ENCODE assay signal across 8 mouse cellular contexts in genomic region chr15:101374879-101375278, GRCm38 (mm10). TPM values are rescaled to one million over a fixed set of nuclear protein-coding genes. Genes with fewer than 3 reads are reported as not detected.
A peak's percentile ranks its signal among the peaks of the same experiment; 100 is the strongest.
DNase-seq lines count a peak whose midpoint lies in the region; ATAC-seq and TF ChIP-seq lines count a peak whose summit lies in the region.

No protein-coding gene starts in this region.

- no peak for TF ChIP-seq POLR2A in spleen, adult 2 months (IDR thresholded peaks at IDR 0.05; ENCODE audit: low read depth, low read length)

- peak in 1 of 2 experiments; percentile 16 for DNase-seq in spleen, adult 2 months (ENCODE audit: low read depth in 1 of 2, low spot score in 2 of 2)
- no peak for DNase-seq in spleen, adult 12 weeks (ENCODE audit: low spot score)
- DNase-seq in heart, embryonic 10.5 days (ENCODE audit: low spot score): no peak
- no peak for DNase-seq in stomach, postnatal 0 days (ENCODE audit: low spot score)
- DNase-seq in midbrain, embryonic 14.5 days: no peak
- no peak for DNase-seq in cerebellum, adult 9-11 months

- peaks cover 21% of the 10 kb centered on the region; the same call in 1 of the 2 replicates for H3K4me1 ChIP-seq in spleen, adult 2 months (ENCODE audit: control insufficient read depth, insufficient read depth, insufficient read length)
- H3K4me1 ChIP-seq in heart, embryonic 10.5 days: peaks cover 63% of the 10 kb centered on the region
- peaks cover 21% of the 10 kb centered on the region for H3K4me1 ChIP-seq in liver, embryonic 15.5 days (replicated peaks)
- H3K4me1 ChIP-seq in stomach, postnatal 0 days (replicated peaks; ENCODE audit: control insufficient read depth, insufficient read depth): peaks cover 5% of the 10 kb centered on the region
- no peaks in the 10 kb centered on the region for H3K4me1 ChIP-seq in midbrain, embryonic 14.5 days (ENCODE audit: control insufficient read depth, insufficient read depth, low read length)

- no peak overlapping the region for H3K4me3 ChIP-seq in spleen, adult 2 months (ENCODE audit: extremely low read depth, insufficient read depth, insufficient read length)
- no peak overlapping the region for H3K4me3 ChIP-seq in heart, embryonic 10.5 days
- H3K4me3 ChIP-seq in liver, embryonic 15.5 days (replicated peaks): no peak overlapping the region
- H3K4me3 ChIP-seq in stomach, postnatal 0 days (ENCODE audit: low read depth, low read length): no peak overlapping the region
- no peak overlapping the region for H3K4me3 ChIP-seq in midbrain, embryonic 14.5 days (replicated peaks; ENCODE audit: low read depth, low read length)

- no peak for ATAC-seq in liver, embryonic 15.5 days (ENCODE audit: insufficient read depth)
- no peak for ATAC-seq in stomach, postnatal 0 days (ENCODE audit: low FRiP score, low TSS enrichment)
- ATAC-seq in midbrain, embryonic 14.5 days (ENCODE audit: low FRiP score, low TSS enrichment): no peak
- no peak for ATAC-seq in cerebellum, adult (ENCODE audit: insufficient number of reproducible peaks, low FRiP score, low TSS enrichment)

- no peaks in the 10 kb centered on the region for H3K27me3 ChIP-seq in spleen, adult 2 months (ENCODE audit: control insufficient read depth, insufficient read depth, low read length)
- H3K27me3 ChIP-seq in heart, embryonic 10.5 days (ENCODE audit: insufficient read depth, poor library complexity, severe bottlenecking): peaks cover 43% of the 10 kb centered on the region
- no peaks in the 10 kb centered on the region for H3K27me3 ChIP-seq in liver, embryonic 15.5 days
- H3K27me3 ChIP-seq in stomach, postnatal 0 days (ENCODE audit: control insufficient read depth, insufficient read depth, low read length): no peaks in the 10 kb centered on the region
- no peaks in the 10 kb centered on the region for H3K27me3 ChIP-seq in midbrain, embryonic 14.5 days (ENCODE audit: control insufficient read depth, insufficient read depth, low read length)

- H3K9ac ChIP-seq in liver, embryonic 15.5 days: no peak overlapping the region
- H3K9ac ChIP-seq in stomach, postnatal 0 days (ENCODE audit: low read length): no peak overlapping the region
- no peak overlapping the region for H3K9ac ChIP-seq in midbrain, embryonic 14.5 days (replicated peaks; ENCODE audit: low read length)

- no peaks in the 10 kb centered on the region for H3K9me3 ChIP-seq in heart, embryonic 10.5 days
- H3K9me3 ChIP-seq in liver, embryonic 15.5 days (replicated peaks): no peaks in the 10 kb centered on the region
- no peaks in the 10 kb centered on the region for H3K9me3 ChIP-seq in stomach, postnatal 0 days (ENCODE audit: control insufficient read depth, low read length)
- no peaks in the 10 kb centered on the region for H3K9me3 ChIP-seq in midbrain, embryonic 14.5 days (ENCODE audit: control insufficient read depth, low read length)

- 14% methylated on average over 4 of the region's 4 CpGs for WGBS in spleen, adult 2 months
- 49% methylated on average over 4 of the region's 4 CpGs for WGBS in heart, embryonic 10.5 days
- WGBS in liver, embryonic 15.5 days (ENCODE audit: insufficient replicate concordance): 5% methylated on average over 4 of the region's 4 CpGs
- 42% methylated on average over 4 of the region's 4 CpGs for WGBS in stomach, postnatal 0 days
- 72% methylated on average over 4 of the region's 4 CpGs for WGBS in midbrain, embryonic 14.5 days

- TF ChIP-seq CTCF in spleen, adult 2 months (IDR thresholded peaks at IDR 0.05; ENCODE audit: extremely low read depth, insufficient read depth, insufficient read length, insufficient replicate concordance): no peak
- no peak for TF ChIP-seq CTCF in stomach, postnatal 0 days (IDR thresholded peaks at IDR 0.05; ENCODE audit: low read depth)

- no peak overlapping the region for H3K4me2 ChIP-seq in liver, embryonic 15.5 days
- H3K4me2 ChIP-seq in stomach, postnatal 0 days (replicated peaks; ENCODE audit: low read depth): no peak overlapping the region
- H3K4me2 ChIP-seq in midbrain, embryonic 14.5 days (ENCODE audit: low read length): no peak overlapping the region

- no peaks in the 10 kb centered on the region for H3K36me3 ChIP-seq in spleen, adult 2 months (ENCODE audit: control insufficient read depth, insufficient read depth, low read length)
- no peaks in the 10 kb centered on the region for H3K36me3 ChIP-seq in heart, embryonic 10.5 days
- H3K36me3 ChIP-seq in liver, embryonic 15.5 days (replicated peaks): no peaks in the 10 kb centered on the region
- no peaks in the 10 kb centered on the region for H3K36me3 ChIP-seq in stomach, postnatal 0 days (ENCODE audit: control insufficient read depth, insufficient read depth, low read length)
- H3K36me3 ChIP-seq in midbrain, embryonic 14.5 days (ENCODE audit: control insufficient read depth, insufficient read depth, low read length): no peaks in the 10 kb centered on the region

- H3K27ac ChIP-seq in spleen, adult 2 months (ENCODE audit: insufficient read depth, low read length): peak overlapping the region; percentile 39; the same call in 1 of the 2 replicates
- peak overlapping the region; percentile 17; the same call in 1 of the 2 replicates for H3K27ac ChIP-seq in heart, embryonic 10.5 days
- H3K27ac ChIP-seq in liver, embryonic 15.5 days (replicated peaks): peak overlapping the region; percentile 59
- H3K27ac ChIP-seq in stomach, postnatal 0 days (replicated peaks): 0 out of 2 replicates have a peak overlapping the region, but pooled peaks have one; percentile 30
- no peak overlapping the region for H3K27ac ChIP-seq in midbrain, embryonic 14.5 days (replicated peaks; ENCODE audit: low read depth, low read length)

- no peak for TF ChIP-seq EP300 in stomach, postnatal 0 days (optimal IDR thresholded peaks at IDR 0.05)

RNA-seq across cellular contexts. Expression of gene Krt80, which starts 4.9 kb away (rescaled TPM):
- polyA plus RNA-seq in spleen, adult 2 months (2012; rRNA removed): 9.9 and 13.6 TPM in 2 replicates
- 0.80 and 1.7 TPM in 2 replicates for polyA plus RNA-seq in heart, embryonic 10.5 days (2016; fragmentation: Nextera tagmentation; extraction: Ambion mirVana)
- 0.43 and 0.44 TPM in 2 replicates for polyA plus RNA-seq in liver, embryonic 15.5 days (2015; fragmentation: Nextera tagmentation; extraction: Ambion mirVana)
- 63.0 and 75.8 TPM in 2 replicates for polyA plus RNA-seq in stomach, postnatal 0 days (2015; fragmentation: Nextera tagmentation; extraction: Ambion mirVana)
- polyA plus RNA-seq in midbrain, embryonic 14.5 days (2014; fragmentation: Nextera tagmentation; extraction: Ambion mirVana): not detected in 2 replicates

RNA-seq across cellular contexts. Expression of gene Krt7, which starts 36.0 kb away (rescaled TPM):
- polyA plus RNA-seq in spleen, adult 2 months (2012; rRNA removed): 0.86 and 1.7 TPM in 2 replicates
- polyA plus RNA-seq in heart, embryonic 10.5 days (2016; fragmentation: Nextera tagmentation; extraction: Ambion mirVana): 26.7 and 31.9 TPM in 2 replicates
- 1.7 TPM in 2 replicates for polyA plus RNA-seq in liver, embryonic 15.5 days (2015; fragmentation: Nextera tagmentation; extraction: Ambion mirVana)
- polyA plus RNA-seq in stomach, postnatal 0 days (2015; fragmentation: Nextera tagmentation; extraction: Ambion mirVana): 191 and 207 TPM in 2 replicates
- polyA plus RNA-seq in midbrain, embryonic 14.5 days (2014; fragmentation: Nextera tagmentation; extraction: Ambion mirVana): 0.12 and 0.24 TPM in 2 replicates

Comparison
In these comparisons a context has a peak if more than half of its experiments do, and no peak if none do; other contexts are left out.
1. RNA of gene Krt7, which starts 36.0 kb away (polyA plus RNA-seq): 191 to 207 TPM in stomach, postnatal 0 days and 26.7 to 31.9 TPM in heart, embryonic 10.5 days; 1.7 TPM in liver, embryonic 15.5 days, 0.86 to 1.7 TPM in spleen, adult 2 months and 0.12 to 0.24 TPM in midbrain, embryonic 14.5 days; every median in the first group is over 10 times any median in the second.